Mouse (Mus musculus): ENCODE measurements around the gene Trmt61a.

The Trmt61a gene

GRCm38 (mm10) chr12:111731822-111732807 lies 54.2 kb downstream of the Trmt61a start:
- peak; percentile 92 for DNase-seq (ENCODE audit: low read depth, low spot score)

- DNase-seq (ENCODE audit: low read depth, low spot score) = no peak
These were observed 55.0 kb downstream of the Trmt61a start for GRCm38 (mm10) chr12:111732921-111733320.
